Mouse (Mus musculus): ENCODE results near the gene Gpr62.
A peak's percentile ranks its signal among the peaks of the same experiment; 100 is the strongest.

Gpr62 gene

DNA sequence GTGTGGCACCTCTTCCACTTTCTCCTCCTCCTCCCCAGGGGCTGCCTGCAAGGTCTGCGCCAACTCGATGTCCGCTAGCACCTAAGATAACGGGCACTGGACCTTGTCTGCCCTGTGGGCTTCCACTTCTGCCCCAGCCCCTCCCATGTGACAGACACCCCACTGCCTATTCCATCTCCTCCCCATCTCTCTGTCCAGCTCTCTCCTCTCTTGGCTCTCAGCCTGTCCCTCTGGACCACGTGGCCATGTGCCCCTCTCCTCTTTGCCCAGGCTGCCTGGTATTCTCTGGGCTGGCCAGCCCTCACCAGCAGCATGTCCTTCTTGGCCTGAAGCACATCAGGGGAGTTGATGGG lies 8.0 kb upstream of the Gpr62 start:
- no peak for DNase-seq

DNA sequence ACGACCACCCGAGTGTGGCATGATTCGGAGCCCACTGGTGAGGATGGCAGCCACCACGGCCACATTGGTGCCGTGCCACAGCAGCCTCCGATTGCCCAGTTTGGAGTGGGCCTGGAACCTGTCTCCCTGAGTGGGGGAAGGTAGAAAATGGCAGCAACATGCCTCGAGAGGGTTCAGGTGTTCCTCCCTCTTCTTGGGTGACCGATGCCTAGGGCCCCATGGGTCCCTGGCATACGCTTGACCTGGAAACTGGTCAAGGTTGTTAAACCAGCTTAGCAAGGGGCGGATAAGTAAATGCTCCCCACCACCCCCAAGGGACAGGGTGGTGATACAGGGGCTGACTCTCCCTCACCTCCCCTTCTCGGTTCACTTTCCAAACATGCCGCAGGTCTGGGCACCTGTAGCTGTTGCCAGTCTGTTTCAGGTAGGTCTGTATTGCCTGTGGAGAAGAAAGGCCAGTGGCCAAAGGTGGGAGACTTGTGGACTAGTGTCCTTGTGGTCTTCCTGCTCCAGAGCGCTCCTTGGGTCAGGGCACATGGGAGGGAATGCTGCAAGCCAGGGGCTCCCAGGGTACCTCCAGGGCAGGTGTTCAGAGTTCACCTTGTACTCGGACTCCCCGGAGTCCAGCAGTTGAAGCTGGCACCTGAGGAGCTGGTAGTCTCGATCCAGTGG lies 7.5 kb upstream of the Gpr62 start:
- no peak for DNase-seq

DNA sequence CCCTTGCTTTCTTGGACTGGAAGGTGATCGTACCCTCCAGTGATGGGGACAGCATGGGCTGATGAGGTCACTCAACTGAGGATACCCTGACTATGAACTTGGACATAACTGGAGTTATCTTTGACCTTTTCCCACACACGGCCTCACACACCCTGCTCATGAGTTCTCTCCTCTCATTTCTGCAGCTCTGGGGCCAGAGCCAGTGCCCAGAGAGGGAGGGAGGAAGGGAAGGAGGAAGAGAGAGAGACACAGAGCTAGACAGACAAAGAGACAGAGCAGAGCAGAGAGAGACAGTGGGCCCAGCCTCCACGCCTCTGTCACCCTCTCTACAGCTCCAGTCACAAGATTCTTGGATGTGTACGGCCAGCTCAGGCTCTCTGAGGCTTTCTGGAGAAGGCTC lies 6.6 kb upstream of the Gpr62 start:
- no peak for DNase-seq

DNA sequence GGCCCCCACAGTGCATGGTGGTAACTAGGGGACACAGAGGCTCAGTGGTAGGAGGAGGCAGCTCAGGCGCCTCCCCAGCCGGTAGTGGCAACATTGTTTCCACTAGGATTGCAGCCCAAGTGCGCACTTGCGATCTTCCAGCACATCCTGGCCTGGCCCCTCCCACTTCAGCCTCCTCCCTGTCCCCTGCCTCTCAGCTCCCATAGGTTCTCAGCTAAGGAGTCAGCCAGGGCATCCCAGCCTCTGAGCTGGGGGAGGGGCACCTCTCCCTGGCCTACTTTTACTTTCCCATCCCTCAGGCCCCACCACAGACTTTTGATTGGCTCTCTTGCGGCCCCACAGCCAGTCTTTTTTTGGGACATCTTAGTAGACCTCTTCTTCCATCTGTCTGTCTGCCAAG lies 6.2 kb upstream of the Gpr62 start:
- DNase-seq: peak; percentile 63

DNA sequence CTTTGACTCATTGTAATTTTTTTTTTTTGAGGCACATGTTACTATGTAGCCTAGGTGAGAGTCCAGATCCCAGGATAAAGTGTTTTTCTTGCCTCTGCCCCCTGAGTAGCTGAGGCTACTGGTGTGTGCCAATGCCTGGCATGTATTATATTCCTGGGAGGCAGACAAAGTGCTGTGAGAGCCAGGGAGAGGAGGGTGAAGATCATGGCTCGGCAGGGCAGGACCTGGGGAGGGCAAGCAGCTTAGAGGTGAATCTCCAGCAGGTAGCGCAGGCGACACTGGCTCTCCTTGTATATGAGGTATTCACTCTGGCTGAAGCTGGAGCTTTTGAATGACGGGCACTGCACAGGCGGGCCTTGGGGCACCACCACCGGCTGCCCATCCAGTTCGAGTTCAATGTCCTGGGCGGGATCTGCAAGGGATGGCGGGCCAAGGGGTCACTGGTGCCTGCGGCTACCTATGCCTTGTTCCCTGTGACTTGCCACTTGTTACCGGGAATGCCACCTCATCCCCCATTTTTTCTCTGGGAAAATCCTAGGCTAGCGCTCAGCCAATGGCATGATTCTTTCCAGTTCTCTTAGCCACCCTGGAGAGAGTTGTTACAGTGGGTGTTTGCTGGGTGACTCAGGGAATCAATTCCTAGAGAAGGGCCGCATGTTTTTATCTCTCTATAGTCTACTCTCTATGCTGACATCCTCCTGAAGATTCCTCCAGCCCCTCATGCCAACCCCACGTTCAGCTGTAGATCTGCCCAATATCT lies 5.4 kb upstream of the Gpr62 start:
- DNase-seq: no peak

DNA sequence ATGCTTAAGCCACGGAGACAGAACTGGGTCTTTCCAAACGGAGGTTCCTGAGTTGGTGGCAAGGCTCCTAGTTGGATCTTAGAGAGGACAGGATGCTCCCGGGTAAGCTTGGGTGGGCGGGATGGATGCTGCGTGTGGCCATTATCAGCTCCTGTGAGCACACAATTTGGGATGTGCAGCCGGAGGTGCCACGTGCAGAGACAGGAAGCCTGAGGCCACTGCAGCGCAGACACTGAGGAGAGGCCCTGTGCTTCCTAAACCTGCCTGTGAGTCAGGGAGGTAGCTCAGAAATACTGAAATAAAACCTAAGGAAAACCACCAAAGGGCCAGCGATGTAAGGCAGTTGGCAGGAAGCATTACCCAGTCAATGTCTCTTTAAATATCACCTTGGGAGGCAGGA lies 4.0 kb upstream of the Gpr62 start:
- DNase-seq: no peak

DNA sequence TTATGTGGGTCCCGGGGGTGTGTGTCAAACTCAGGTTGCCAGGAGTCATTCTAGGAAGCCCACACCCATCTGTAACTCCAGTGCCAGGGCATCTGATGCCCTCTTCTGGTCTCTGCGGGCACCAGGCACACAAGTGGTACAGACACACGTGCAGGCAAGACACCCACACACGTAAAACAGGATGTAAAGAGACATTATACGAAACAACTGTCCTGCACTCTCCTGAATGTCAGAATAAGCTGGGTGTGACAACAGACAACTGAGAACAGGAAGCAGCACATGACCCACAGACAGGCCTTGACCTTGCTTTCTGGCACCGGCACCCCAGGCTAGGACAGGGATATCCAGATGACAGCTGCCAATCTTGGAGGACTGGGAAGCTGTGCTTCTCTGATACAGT lies 3.6 kb upstream of the Gpr62 start:
- DNase-seq: no peak

DNA sequence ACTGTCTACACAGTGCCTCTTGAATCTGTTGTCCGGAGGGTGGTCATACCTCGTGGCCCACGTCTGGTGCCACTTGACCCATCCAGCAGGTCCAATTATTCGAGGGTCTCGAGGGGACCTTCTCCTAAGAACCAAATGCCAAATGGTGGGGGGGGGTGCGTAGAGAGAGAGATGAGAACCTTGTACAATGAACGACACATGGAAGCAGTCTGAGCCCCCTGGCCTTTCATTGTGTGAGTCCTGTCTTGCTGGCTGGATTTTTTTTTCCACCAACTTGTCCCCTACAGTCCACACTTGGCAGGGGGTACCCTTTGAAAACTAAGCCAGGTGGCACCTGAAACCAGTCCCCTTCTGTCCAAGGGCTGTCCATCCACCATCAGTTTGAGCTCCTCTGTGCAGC lies 2.0 kb upstream of the Gpr62 start:
- no peak for DNase-seq

DNA sequence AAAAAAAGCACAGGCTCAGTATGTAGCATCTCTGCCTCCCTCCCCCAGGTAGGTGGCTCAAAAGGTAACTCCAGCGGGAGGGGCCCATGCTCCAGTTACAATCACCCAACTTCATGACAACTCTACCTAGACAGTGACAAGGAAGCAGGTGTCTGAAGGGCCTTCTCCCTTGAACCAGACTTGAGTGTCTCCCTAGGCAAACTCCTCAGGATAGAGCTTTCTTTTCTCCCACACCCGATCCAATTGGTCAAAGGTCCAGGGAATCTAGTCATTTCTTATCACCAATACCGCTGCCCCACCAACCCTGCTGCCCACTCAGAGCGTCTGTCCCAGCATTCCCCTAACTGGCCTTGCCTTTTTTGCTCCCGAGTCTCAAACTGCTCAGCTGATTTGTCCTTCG lies 983 bp upstream of the Gpr62 start:
- DNase-seq: no peak

DNA sequence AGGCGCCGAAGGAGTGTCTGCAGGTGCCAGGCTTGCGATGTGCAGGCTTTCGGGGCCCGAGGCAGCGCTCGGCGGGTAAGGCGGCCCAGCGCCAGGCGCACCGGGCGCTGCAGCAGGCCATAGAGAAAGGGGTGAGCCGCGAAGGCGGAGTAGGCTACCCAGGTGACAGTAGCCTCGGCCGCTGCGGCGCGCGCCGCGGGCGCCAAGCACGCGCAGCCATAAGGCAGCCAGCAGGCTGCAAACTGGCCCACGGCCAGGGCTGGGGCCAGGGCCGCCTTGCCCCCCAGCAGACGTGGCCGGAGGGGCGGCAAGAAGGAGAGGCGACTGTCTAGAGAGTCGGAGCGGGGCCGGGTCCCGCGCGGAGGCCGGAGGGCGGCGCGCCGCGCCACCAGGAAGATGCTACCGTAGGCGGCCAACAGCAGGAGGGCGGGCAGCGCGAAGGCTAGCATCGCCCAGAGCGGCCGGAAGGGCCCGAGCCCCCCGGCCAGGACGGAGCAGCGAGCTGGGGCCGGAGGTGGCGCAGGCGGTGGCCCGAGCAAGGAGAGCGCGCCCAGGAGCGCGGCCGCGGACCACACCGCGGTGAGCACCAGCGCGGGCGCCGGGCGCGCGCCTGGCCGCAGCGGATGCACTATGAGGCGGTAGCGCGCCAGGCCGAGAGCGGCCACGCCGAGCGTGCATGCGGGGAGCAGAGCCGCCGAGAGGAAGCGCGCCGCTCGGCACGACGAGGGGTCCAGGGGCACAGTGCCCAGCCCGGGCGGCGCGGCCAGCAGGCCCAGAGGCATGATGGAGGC lies 792 bp downstream of the Gpr62 start:
- peak; percentile 91 for DNase-seq

DNA sequence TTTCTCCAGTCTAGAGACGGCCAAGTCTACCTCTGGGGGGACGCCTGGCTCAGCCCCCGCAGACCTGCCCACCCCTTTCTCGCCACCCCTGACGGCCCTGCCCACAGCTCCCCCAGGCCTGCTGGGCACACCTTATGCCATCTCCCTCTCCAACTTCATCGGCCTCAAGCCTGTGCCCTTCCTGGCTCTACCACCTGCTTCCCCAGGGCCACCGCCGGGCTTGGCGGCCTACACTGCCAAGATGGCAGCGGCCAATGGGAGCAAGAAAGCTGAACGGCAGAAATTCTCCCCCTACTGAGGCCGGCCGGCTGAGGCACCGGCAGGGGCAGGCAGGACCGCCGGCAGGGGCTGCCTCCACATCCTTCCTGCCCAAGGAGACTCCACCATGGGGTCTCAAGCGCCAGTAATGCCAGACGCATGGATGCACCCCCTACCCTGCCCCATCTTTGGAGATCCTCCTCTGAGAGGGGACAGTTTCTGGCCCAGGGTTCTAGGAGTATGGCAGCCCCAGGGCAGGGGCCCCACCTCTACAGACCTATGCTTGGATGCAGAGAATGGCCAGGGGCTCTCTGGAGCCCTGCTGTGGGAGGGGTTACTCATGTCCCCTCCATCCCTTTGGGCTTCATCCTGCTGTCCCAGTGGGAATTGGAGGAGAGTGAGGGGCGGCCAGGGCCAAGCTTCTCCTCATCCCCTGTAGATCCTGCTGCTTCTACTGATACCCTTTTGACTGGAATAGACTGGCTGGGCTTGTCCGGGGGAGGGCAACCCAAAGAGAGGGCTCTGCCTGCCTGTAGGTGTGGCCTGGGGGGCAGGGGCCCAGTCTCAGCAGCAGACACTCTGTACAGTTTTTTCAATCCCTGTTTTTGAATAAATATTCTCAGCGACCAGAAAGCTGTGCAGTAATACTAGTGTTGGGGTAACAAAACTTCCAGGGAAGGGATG lies 2.3 kb downstream of the Gpr62 start:
- no peak for DNase-seq

DNA sequence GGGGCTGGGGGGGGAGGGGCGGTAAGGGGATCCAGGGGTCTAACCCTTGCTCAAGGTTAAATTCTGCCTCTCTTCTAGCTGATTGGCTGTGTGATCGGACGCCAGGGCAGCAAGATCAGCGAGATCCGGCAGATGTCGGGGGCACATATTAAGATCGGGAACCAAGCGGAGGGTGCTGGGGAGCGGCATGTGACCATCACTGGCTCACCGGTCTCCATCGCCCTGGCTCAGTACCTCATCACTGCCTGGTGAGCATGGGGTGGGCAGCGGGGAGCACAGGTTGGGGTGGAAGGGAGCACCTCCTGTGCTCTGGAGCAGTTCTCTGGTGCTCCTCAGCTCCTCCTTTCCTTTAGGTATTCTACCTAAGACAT lies 3.3 kb downstream of the Gpr62 start:
- no peak for DNase-seq

DNA sequence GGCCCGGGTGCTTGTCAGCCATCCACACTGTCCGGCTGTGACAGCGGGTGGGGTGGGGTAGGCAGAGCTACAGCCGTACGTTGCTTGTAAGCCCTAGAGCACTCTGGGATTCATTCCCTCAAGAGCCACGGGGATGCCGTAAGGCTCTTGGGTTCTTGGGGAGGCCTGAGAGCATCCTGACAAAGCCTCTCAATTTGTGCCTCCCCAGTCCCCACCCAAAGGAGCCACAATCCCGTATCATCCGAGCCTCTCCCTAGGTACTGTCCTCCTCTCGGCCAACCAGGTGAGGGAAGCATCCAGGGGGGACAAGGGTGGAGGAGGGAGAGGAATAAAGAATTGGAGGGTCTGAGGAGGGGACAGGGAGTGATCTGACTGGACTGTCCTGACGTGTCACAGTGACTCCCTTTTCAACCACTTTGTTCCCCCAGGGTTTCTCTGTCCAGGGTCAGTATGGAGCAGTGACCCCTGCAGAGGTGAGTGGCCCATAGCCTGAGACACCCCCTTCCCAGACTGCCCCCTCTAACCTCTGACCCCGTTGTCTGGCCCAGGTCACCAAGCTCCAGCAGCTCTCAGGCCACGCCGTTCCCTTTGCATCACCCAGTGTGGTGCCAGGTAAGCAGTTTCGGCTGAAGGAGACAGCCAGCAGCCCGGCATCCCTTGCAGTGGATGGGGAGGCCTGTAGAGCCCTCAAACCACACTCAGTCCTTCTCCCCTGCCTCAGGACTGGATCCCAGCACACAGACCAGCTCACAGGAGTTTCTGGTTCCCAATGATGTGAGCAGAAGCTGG lies 3.9 kb downstream of the Gpr62 start:
- no peak for DNase-seq

DNA sequence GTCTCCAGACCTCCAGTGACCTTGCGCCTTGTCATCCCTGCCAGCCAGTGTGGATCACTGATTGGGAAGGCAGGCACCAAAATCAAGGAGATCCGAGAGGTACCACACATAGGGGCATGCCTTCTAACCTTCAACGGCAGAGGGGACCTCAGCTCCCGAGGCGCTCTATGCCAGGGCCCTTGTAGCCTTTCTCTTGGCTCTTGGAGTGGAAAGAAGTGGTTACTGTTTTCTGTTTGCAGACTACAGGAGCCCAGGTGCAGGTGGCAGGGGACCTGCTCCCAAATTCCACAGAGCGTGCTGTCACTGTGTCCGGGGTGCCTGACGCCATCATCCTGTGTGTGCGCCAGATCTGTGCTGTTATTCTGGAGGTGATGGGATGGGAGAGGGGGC lies 4.7 kb downstream of the Gpr62 start:
- no peak for DNase-seq

DNA sequence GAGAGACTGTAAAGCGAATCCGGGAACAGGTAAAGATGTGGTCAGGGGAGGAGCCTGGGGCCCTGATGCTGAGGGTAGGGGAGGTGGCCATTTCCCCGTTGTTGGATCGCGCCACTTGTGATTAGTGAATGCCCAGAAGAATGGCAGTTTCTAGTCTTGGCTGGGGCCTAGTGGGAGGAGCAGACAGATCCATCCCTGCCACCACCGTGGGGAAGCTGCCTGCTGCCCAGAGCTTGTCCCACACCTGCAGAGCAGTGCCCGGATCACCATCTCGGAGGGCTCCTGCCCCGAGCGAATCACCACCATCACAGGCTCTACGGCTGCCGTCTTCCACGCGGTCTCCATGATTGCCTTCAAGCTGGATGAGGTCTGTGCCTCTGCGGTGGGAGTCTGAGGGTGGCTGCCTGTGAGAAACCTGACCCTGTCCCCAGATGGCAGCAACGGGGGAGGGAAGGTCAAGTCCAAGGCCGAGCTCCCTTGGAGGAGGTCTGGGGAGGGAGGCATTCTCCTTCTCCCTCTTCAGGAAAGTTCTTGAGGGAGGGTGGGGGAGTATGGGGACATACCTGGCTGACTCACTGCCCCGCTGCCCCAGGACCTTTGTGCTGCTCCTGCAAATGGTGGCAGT lies 5.2 kb downstream of the Gpr62 start:
- DNase-seq: no peak

DNA sequence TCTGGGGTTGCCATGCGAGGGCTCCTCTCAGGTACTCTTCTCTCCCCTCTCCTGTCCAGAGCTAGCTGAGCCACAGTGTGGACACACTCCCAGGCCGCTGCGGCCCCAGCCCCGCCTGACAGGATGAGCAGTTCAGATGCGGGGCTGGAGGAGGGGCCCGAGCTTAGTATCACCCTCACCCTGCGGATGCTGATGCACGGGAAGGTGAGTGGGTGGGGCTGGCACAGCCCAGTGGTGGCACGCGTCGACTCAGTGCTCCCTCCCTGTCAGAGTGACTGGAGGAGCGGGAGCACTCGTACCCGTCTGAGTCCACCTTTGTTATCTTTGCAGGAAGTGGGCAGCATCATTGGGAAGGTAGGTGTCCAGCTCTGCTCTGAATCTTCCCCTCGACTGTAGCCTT lies 5.8 kb downstream of the Gpr62 start:
- no peak for DNase-seq

DNA sequence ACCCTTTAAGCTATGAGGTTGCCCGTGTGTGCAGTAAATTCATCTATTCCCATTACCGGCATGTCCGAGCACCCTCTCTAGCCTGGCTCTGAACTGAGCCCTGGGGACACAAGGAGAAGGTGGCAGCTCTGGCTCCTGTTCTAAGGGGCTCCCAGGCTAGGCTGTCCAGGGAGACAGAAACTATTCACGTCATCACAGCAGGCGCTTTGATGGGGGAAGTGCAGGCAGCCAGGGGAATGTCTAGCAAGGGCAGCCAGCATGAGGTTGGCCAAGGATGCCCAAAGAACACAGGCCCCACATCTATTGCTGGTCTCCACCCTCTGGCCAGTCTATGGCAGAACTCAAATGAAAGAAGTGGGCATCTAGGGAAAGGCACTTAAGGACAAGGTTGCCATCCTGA lies 7.8 kb downstream of the Gpr62 start:
- DNase-seq: no peak

DNA sequence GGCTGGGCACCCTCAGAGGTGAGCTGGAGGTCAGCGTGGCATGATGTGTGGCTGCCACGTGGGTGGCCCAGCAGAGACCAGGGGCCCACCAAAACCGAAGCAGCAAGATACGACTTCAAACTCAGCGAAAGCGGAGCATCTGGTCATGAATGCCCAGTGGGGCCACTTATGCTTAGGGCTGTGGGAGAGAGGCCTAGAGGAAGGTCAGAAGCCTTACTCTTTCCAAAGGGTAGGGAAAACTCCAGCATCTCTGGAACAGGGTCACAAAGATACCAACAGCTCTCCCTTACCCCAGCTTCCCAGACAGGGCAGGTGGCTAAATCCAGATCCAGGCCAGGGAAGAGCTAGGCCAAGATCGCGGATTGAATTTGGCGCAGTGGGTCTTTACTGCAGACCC lies 8.6 kb downstream of the Gpr62 start:
- no peak for DNase-seq

DNA sequence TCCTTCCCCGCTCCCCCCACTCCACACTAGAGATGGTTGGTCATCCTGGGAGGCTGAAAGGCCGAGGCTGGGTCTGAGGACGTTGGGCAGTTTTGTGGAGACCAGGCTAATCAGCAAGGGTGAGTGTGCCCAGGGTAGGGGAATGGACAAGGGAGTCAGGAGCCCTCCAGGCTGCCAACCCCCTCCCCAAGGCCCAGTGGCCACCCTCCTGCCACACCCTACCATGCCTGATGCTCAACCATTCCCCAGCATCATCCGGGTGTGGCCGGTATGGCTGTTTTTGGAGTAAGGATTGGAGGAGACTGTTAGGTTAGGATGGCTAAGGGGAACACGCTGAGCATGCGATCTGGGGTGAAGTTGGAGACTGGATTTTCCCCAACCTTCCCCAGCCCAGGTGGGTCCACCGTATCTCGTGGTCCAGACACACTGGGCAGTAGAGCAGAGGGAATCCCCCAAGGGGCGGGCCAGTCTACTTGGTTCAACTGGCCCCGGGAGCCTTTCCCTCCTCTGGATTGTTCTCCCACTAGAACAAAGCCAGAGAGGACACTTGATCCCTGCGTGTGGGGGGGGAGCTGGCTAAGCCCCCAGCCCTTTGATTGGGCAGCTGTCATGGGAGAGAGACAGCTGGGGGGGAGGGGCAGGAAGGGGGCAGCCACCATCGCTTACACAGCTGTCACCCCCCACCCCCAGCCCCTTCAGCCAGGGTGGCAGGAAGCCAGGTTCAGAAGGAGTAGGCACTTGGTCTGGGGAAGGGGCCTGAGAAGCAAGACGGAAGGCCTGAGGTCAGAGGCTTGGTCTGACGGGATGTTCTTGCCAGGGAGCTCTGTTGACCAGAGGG lies 9.2 kb downstream of the Gpr62 start:
- DNase-seq: peak; percentile 86

DNA sequence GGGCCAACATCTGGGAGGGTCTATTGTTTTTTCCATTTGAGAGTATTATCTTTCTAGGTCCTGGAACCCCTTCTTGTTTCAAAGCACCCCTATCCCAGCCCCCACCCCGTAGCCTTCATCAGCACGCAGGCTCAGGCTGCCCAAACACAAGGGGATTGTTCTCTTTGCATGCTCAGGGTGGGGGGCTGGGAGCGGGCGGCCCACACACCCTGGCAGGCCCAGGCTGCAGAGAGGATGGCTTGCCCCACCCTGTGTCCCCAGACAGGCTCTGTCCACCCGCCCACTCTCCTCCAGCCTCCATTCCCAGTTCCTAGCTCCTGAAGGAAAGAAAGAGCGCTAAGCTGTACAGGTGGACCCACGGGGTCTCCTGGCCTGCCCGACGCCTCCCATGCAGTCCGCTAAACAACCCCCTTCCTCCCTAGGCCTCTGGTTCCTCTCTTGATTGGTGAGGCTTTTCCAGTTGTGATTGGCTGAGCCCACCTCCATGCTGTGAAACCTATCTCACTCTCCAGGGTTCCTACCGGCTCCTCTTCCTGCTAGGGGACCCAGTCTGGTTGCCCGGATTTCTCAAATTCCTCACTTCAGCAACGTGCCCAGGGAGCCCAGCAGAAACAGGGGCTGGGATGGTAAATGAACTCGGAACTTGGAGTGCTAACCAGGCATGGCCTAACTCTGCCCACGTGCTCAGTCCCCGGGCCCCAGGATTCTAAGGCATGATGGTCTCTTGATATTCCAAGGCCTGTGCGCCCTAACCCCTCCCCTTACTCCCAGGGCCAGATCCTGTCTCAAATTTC lies 10.7 kb downstream of the Gpr62 start:
- peak; percentile 82 for DNase-seq
